Mouse (Mus musculus) stomach, embryonic 14.5 days (tissue): ENCODE measurements around the gene Srrt. TPM values are rescaled to one million over a fixed set of nuclear protein-coding genes. Genes with fewer than 3 reads are reported as not detected.
"Not testable (repeated sequence)": the region's sequence is repeated elsewhere in the genome, so short reads cannot be mapped to it uniquely, and the experiment has no call there.

Experiments used
- ATAC-seq: fragments of 200-750 bp; cut with Nextera tagmentation; 2 replicates; pipeline ENCODE4 v1.8.0; 2017; ENCODE audit warnings: low read depth, moderate TSS enrichment; ENCODE audit not compliant: insufficient number of reproducible peaks, insufficient read depth, low FRiP score
- H3K27ac ChIP-seq: fragments of 300-500 bp; sonication (generic); 2 replicates; pipeline ENCODE4 v1.5.1; 2014; ENCODE audit warnings: mild to moderate bottlenecking, low read length, moderate library complexity, mixed read lengths
- H3K27me3 ChIP-seq: fragments of 300-500 bp; sonication (generic); 2 replicates; pipeline ENCODE4 v1.6.1; 2014; ENCODE audit warnings: low read length, control low read depth, mixed read lengths; ENCODE audit not compliant: control insufficient read depth, insufficient read depth
- H3K36me3 ChIP-seq: fragments of 300-500 bp; sonication (generic); 2 replicates; pipeline ENCODE4 v1.6.1; 2014; ENCODE audit warnings: mild to moderate bottlenecking, control low read depth, low read length, moderate library complexity, mixed read lengths; ENCODE audit not compliant: control insufficient read depth, insufficient read depth
- H3K4me1 ChIP-seq: fragments of 300-500 bp; sonication (generic); 2 replicates; pipeline ENCODE4 v1.6.1; 2014; ENCODE audit warnings: low read length, control low read depth, mixed read lengths; ENCODE audit not compliant: control insufficient read depth, insufficient read depth
- H3K4me2 ChIP-seq: fragments of 300-500 bp; sonication (generic); replicated peaks from 2 replicates; pipeline ENCODE4 v1.6.1; 2014; ENCODE audit warnings: low read depth, low read length, control low read depth
- H3K4me3 ChIP-seq: fragments of 300-500 bp; sonication (generic); 2 replicates; pipeline ENCODE4 v1.5.1; 2014; ENCODE audit warnings: low read depth, low read length, control low read depth
- H3K9ac ChIP-seq: fragments of 300-500 bp; sonication (generic); replicated peaks from 2 replicates; pipeline ENCODE4 v1.6.1; 2014; ENCODE audit warnings: low read depth, mild to moderate bottlenecking, control low read depth, low read length, moderate library complexity, mixed read lengths
- H3K9me3 ChIP-seq: fragments of 300-500 bp; sonication (generic); 2 replicates; pipeline ENCODE4 v1.6.1; 2016; ENCODE audit warnings: low read depth, low read length, control low read depth; ENCODE audit not compliant: control insufficient read depth
- WGBS: fragments of 180-500 bp; shearing (Covaris S2); extraction: QIAGEN DNeasy Blood & Tissue Kit; methylation state at CpG from one replicate; pipeline ENCODE4 v1.1.7; 2014; 5-methylcytosine and 5-hydroxymethylcytosine counted together
- polyA plus RNA-seq: library from polyadenylated mRNA; unstranded; fragments of >200 nt; fragmentation: Nextera tagmentation; extraction: Ambion mirVana; gene quantifications from 2 replicates; pipeline ENCODE4 v1.2.1, GENCODE M21; 2014

Gene Srrt
- polyA plus RNA-seq, 1 experiment from 2014 or later: 111 TPM

- H3K9me3 ChIP-seq: no peaks in the 10 kb centered on the region
- H3K27me3 ChIP-seq: peaks cover 16% of the 10 kb centered on the region; the same call in 1 of the 2 replicates
- H3K36me3 ChIP-seq: no peaks in the 10 kb centered on the region
- WGBS: 63% methylated on average over 5 of the region's 5 CpGs
- no peak overlapping the region for H3K4me3 ChIP-seq
- no peak overlapping the region for H3K4me2 ChIP-seq
- H3K27ac ChIP-seq: no peak overlapping the region
- peaks cover 19% of the 10 kb centered on the region; the same call in 1 of the 2 replicates for H3K4me1 ChIP-seq
- H3K9ac ChIP-seq: no peak overlapping the region
- ATAC-seq: no peak
These were observed 22.4 kb downstream of the Srrt start for GRCm38 (mm10) chr5:137285045-137285444.

GRCm38 (mm10) chr5:137284411-137284810 lies 23.1 kb downstream of the Srrt start:
- 81% methylated on average over 5 of the region's 6 CpGs for WGBS
- H3K9me3 ChIP-seq: not testable (repeated sequence)

GRCm38 (mm10) chr5:137277360-137278342 lies 29.8 kb downstream of the Srrt start:
- WGBS: 38% methylated on average over 18 of the region's 18 CpGs
- Histone ChIP-seq H3K9me3 (no peaks in the 10 kb centered on the region), H3K4me1 (no peaks in the 10 kb centered on the region), H3K36me3 (no peaks in the 10 kb centered on the region), H3K4me3 (no peak overlapping the region), H3K9ac (no peak overlapping the region), H3K27ac (no peak overlapping the region), H3K27me3 (no peaks in the 10 kb centered on the region), H3K4me2 (no peak overlapping the region)
- no peak for ATAC-seq

More at GRCm38 (mm10) chr5:137284411-137284810, 23.1 kb downstream of the Srrt start:
- not testable (repeated sequence) for ATAC-seq, H3K4me3 ChIP-seq, H3K4me2 ChIP-seq, H3K36me3 ChIP-seq, H3K27ac ChIP-seq, H3K9ac ChIP-seq
- Histone ChIP-seq H3K4me1 (peaks cover 19% of the 10 kb centered on the region; the same call in 1 of the 2 replicates), H3K27me3 (peaks cover 16% of the 10 kb centered on the region; the same call in 1 of the 2 replicates)

GRCm38 (mm10) chr5:137268131-137268910 lies 39.2 kb downstream of the Srrt start:
- Histone ChIP-seq H3K4me3 (no peak overlapping the region), H3K9ac (no peak overlapping the region), H3K27me3 (no peaks in the 10 kb centered on the region), H3K4me1 (no peaks in the 10 kb centered on the region), H3K27ac (no peak overlapping the region), H3K9me3 (no peaks in the 10 kb centered on the region), H3K36me3 (no peaks in the 10 kb centered on the region), H3K4me2 (0 out of 2 replicates have a peak overlapping the region, but pooled peaks have one; percentile 18)
- ATAC-seq: no peak
- WGBS: 24% methylated on average over 18 of the region's 18 CpGs

GRCm38 (mm10) chr5:137264787-137265186 lies 42.7 kb downstream of the Srrt start:
- ATAC-seq: no peak
- Histone ChIP-seq H3K36me3 (no peaks in the 10 kb centered on the region), H3K9me3 (no peaks in the 10 kb centered on the region), H3K4me1 (no peaks in the 10 kb centered on the region), H3K4me3 (no peak overlapping the region), H3K27ac (no peak overlapping the region), H3K4me2 (no peak overlapping the region), H3K27me3 (no peaks in the 10 kb centered on the region), H3K9ac (no peak overlapping the region)
- WGBS: 89% methylated on average over 11 of the region's 11 CpGs

- Histone ChIP-seq H3K9me3 (no peaks in the 10 kb centered on the region), H3K27ac (no peak overlapping the region), H3K9ac (no peak overlapping the region), H3K27me3 (no peaks in the 10 kb centered on the region), H3K4me2 (no peak overlapping the region), H3K36me3 (no peaks in the 10 kb centered on the region), H3K4me3 (no peak overlapping the region), H3K4me1 (no peaks in the 10 kb centered on the region)
- no peak for ATAC-seq
- 72% methylated on average over 14 of the region's 14 CpGs for WGBS
These were observed 43.4 kb downstream of the Srrt start for GRCm38 (mm10) chr5:137263897-137264720.
